Comparison of ENCODE assay signal across 14 mouse cellular contexts in the genomic region with DNA sequence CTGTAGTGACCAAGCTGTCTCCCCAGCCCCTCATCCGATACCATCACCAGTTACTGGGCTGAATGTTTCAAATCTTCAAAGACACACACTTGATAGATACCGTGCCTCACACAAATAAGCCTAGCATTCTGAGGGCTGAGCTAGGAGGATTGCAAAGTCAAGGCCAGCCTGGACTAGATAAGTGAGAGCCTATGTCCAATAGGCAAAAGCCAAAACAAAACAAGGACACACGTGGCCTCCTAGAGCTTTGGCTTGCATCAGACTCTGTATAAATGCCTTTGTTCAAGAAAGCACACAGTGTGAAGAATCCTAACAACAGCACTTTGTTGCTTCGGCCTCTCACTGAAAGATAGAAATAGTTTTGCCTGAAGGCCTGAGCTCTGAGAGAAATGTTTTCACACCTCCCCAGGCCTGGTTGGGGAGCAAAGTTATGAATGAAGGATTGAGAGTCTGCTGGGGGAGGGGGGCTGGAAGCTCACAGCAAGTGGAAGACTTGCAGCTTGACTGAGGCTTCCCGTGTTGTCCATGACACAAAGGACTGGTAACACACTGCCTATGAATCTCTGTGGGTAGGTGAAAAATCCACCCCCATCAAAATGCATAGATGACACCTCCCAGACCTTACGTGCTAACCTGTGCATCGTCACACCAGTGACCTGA.
"Had no signal": no experiment of that assay in that cellular context is flagged by ENCODE, and none has a peak within 500 bp of the region (broad histone marks: within the 10 kb centered on the region; RNA-seq: fewer than 3 reads in every experiment).

No protein-coding gene starts in this region.

- H3K27ac ChIP-seq: kidney, postnatal 0 days; limb, embryonic 13.5 days; liver, embryonic 14.5 days; midbrain, embryonic 15.5 days; neural tube, embryonic 13.5 days had no signal

- H3K4me3 ChIP-seq: limb, embryonic 13.5 days; midbrain, embryonic 15.5 days; neural tube, embryonic 13.5 days had no signal

- DNase-seq: kidney, adult 11 months; kidney, adult 9 months; kidney, postnatal 36 days; left cerebral cortex, postnatal 4 days; lung, adult 18-20 months; lung, postnatal 36 days; right cerebral cortex, adult 18-20 months; right cerebral cortex, postnatal 25 days; thymus, postnatal 36 days had no signal
